Comparison of ENCODE assay signal across 8 mouse cellular contexts in the genomic region with DNA sequence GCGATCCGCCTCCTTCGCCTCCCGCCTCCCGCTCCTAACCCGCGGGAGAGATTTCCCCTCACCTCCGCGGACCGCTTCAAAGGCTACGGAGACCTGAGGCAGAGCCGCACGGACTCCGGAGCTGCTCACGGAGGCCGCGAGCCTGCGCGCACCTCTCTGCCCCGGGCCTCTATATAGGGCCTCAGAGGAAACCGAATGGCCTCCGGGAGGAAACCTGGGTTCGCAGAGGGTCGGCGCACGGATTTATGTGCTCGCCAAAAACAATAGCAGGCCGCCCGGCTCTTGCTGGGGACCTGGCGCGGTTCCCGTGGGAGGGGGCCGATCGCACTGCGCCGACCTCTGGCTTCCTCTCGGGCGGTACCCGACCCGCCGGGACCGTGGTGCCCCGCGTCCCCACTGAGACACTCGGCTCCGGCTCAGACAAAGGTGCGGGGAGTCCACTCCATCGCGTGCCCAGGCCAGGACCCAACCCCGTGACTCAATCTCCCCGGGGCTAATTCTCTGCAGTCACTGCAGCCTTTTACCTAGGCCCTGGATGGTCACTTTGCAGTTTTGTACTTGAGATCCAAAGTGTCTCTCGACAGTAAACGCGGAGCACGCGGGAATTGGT. TPM values are rescaled to one million over a fixed set of nuclear protein-coding genes. Genes with fewer than 3 reads are reported as not detected.
DNase-seq lines count a peak whose midpoint lies in the region; ATAC-seq and TF ChIP-seq lines count a peak whose summit lies in the region.

No protein-coding gene starts in this region.

- no peaks in the 10 kb centered on the region for H3K36me3 ChIP-seq in hindbrain, embryonic 11.5 days (ENCODE audit: control insufficient read depth, insufficient read depth, low read length)
- no peaks in the 10 kb centered on the region for H3K36me3 ChIP-seq in liver, embryonic 16.5 days (ENCODE audit: control insufficient read depth, insufficient read depth)
- H3K36me3 ChIP-seq in stomach, postnatal 0 days (ENCODE audit: control insufficient read depth, insufficient read depth, low read length), result no peaks in the 10 kb centered on the region

- peak; percentile 82 for ATAC-seq in hindbrain, embryonic 11.5 days (ENCODE audit: low FRiP score)
- peak; percentile 52 for ATAC-seq in liver, embryonic 16.5 days (ENCODE audit: low read depth)
- ATAC-seq in stomach, postnatal 0 days (ENCODE audit: low FRiP score, low TSS enrichment), result peak; percentile 45

- peak overlapping the region; percentile 96 for H3K9ac ChIP-seq in hindbrain, embryonic 11.5 days (ENCODE audit: low read depth, low read length)
- H3K9ac ChIP-seq in liver, embryonic 16.5 days (ENCODE audit: low read depth, low read length), result peak overlapping the region; percentile 54
- peak overlapping the region; percentile 96 for H3K9ac ChIP-seq in stomach, postnatal 0 days (ENCODE audit: low read length)

- peak overlapping the region; percentile 100 for H3K27ac ChIP-seq in hindbrain, embryonic 11.5 days (ENCODE audit: low read depth, low read length)
- peak overlapping the region; percentile 83 for H3K27ac ChIP-seq in liver, embryonic 16.5 days (ENCODE audit: low read length)
- peak overlapping the region; percentile 99 for H3K27ac ChIP-seq in stomach, postnatal 0 days (replicated peaks)

- no peak for TF ChIP-seq EP300 in stomach, postnatal 0 days (optimal IDR thresholded peaks at IDR 0.05)

- WGBS in hindbrain, embryonic 11.5 days, result under 1% methylated on average over 52 of the region's 56 CpGs
- WGBS in liver, embryonic 16.5 days (ENCODE audit: insufficient replicate concordance), result under 1% methylated on average over 56 of the region's 56 CpGs
- WGBS in stomach, postnatal 0 days, result under 1% methylated on average over 56 of the region's 56 CpGs

- no peaks in the 10 kb centered on the region for H3K4me1 ChIP-seq in hindbrain, embryonic 11.5 days (replicated peaks; ENCODE audit: control insufficient read depth, insufficient read depth, low read length)
- H3K4me1 ChIP-seq in liver, embryonic 16.5 days (ENCODE audit: control insufficient read depth, low read depth, low read length), result no peaks in the 10 kb centered on the region; the same call in 1 of the 2 replicates
- no peaks in the 10 kb centered on the region for H3K4me1 ChIP-seq in stomach, postnatal 0 days (replicated peaks; ENCODE audit: control insufficient read depth, insufficient read depth)

- TF ChIP-seq CTCF in stomach, postnatal 0 days (IDR thresholded peaks at IDR 0.05; ENCODE audit: low read depth), result no peak; the same call in 1 of the 2 replicates

- peak; percentile 15 to 45 for DNase-seq in layer of hippocampus, adult 18-20 months (ENCODE audit: low spot score in 2 of 2)
- no peak for DNase-seq in layer of hippocampus, postnatal 36 days
- peak; percentile 62 for DNase-seq in NIH3T3 (ENCODE audit: low read depth)
- peak; percentile 76 for DNase-seq in embryo, embryonic 11 days
- DNase-seq in hindbrain, embryonic 11.5 days (ENCODE audit: low spot score), result peak; percentile 77
- no peak for DNase-seq in stomach, postnatal 0 days (ENCODE audit: low spot score)
- DNase-seq in left cerebral cortex, adult 8-10 months (ENCODE audit: low spot score in 2 of 2), result no peak

- no peaks in the 10 kb centered on the region for H3K27me3 ChIP-seq in hindbrain, embryonic 11.5 days (ENCODE audit: control insufficient read depth, insufficient read depth, low read length)
- H3K27me3 ChIP-seq in liver, embryonic 16.5 days (ENCODE audit: control insufficient read depth, insufficient read depth, low read depth, low read length), result peaks cover 33% of the 10 kb centered on the region
- H3K27me3 ChIP-seq in stomach, postnatal 0 days (ENCODE audit: control insufficient read depth, insufficient read depth, low read length), result no peaks in the 10 kb centered on the region

- peak overlapping the region; percentile 57 for H3K4me2 ChIP-seq in hindbrain, embryonic 11.5 days (replicated peaks; ENCODE audit: low read depth, low read length)
- peak overlapping the region; percentile 64 for H3K4me2 ChIP-seq in liver, embryonic 16.5 days (ENCODE audit: low read depth, low read length)
- peak overlapping the region; percentile 87 for H3K4me2 ChIP-seq in stomach, postnatal 0 days (replicated peaks; ENCODE audit: low read depth)

- no peaks in the 10 kb centered on the region for H3K9me3 ChIP-seq in hindbrain, embryonic 11.5 days (ENCODE audit: control insufficient read depth, low read length)
- H3K9me3 ChIP-seq in liver, embryonic 16.5 days (replicated peaks; ENCODE audit: control insufficient read depth, low read length), result no peaks in the 10 kb centered on the region
- H3K9me3 ChIP-seq in stomach, postnatal 0 days (ENCODE audit: control insufficient read depth, low read length), result no peaks in the 10 kb centered on the region

- peak overlapping the region; percentile 96 for H3K4me3 ChIP-seq in hindbrain, embryonic 11.5 days (ENCODE audit: low read depth, low read length)
- peak overlapping the region; percentile 65 for H3K4me3 ChIP-seq in liver, embryonic 16.5 days (ENCODE audit: low read depth, low read length)
- H3K4me3 ChIP-seq in stomach, postnatal 0 days (ENCODE audit: low read depth, low read length), result peak overlapping the region; percentile 95

RNA-seq across cellular contexts. Expression of gene Neo1, which starts 0.6 kb away (rescaled TPM):
- total RNA-seq in layer of hippocampus, adult 18-20 months (2021), result 10 to 100 TPM; 68.9 to 76.6 TPM
- 10 to 100 TPM; 80.2 to 80.9 TPM for total RNA-seq in layer of hippocampus, postnatal 36 days (2021)
- 44.1 and 48.7 TPM in 2 replicates for polyA plus RNA-seq in hindbrain, embryonic 11.5 days (2014; fragmentation: Nextera tagmentation; extraction: Ambion mirVana)
- 1.9 TPM in 2 replicates for polyA plus RNA-seq in liver, embryonic 16.5 days (2015; fragmentation: Nextera tagmentation; extraction: Ambion mirVana)
- polyA plus RNA-seq in stomach, postnatal 0 days (2015; fragmentation: Nextera tagmentation; extraction: Ambion mirVana), result 11.5 and 14.1 TPM in 2 replicates
- total RNA-seq in left cerebral cortex, adult 8-10 months (2022), result 10 to 100 TPM; 74.2 to 81.5 (median 78.4) TPM

Comparison
In these comparisons a context has a peak if more than half of its experiments do, and no peak if none do; other contexts are left out.
1. DNase-seq: peak in layer of hippocampus, adult 18-20 months (2 of 2), NIH3T3 (single experiment), embryo, embryonic 11 days (single experiment) and hindbrain, embryonic 11.5 days (single experiment); none in layer of hippocampus, postnatal 36 days (0 of 2), stomach, postnatal 0 days (single experiment) and left cerebral cortex, adult 8-10 months (0 of 2).
2. Peak in every context shown above with its lines, with median percentiles within 50 percentile points of each other: ATAC-seq, H3K27ac ChIP-seq, H3K4me2 ChIP-seq, H3K4me3 ChIP-seq and H3K9ac ChIP-seq.